Mouse (Mus musculus) adrenal gland, postnatal 36 days (tissue): Measurements from ENCODE around the gene Foxi2. TPM values are rescaled to one million over a fixed set of nuclear protein-coding genes. Genes with fewer than 3 reads are reported as not detected.
A peak's percentile ranks its signal among the peaks of the same experiment; 100 is the strongest.

Experiments
- DNase-seq, 2 experiments: peaks; one replicate each; pipeline ENCODE4 v3.0.0; 2021; ENCODE audit warnings: mixed read lengths in 1 of 2
- long read RNA-seq, 2 experiments: library from polyadenylated mRNA; stranded (forward); transcript quantifications; one replicate each; pipeline ENCODE4 v2.0.0; 2021; ENCODE audit warnings: borderline sequencing depth in 2 of 2
- total RNA-seq, 2 experiments: library from RNA; stranded (reverse); gene quantifications; 2 replicates each; pipeline ENCODE4 v1.2.3; 2021

Gene Foxi2
- not detected for total RNA-seq
- long read RNA-seq, experiment 1, result 0 reads
- long read RNA-seq, experiment 2, result 0 reads

DNA sequence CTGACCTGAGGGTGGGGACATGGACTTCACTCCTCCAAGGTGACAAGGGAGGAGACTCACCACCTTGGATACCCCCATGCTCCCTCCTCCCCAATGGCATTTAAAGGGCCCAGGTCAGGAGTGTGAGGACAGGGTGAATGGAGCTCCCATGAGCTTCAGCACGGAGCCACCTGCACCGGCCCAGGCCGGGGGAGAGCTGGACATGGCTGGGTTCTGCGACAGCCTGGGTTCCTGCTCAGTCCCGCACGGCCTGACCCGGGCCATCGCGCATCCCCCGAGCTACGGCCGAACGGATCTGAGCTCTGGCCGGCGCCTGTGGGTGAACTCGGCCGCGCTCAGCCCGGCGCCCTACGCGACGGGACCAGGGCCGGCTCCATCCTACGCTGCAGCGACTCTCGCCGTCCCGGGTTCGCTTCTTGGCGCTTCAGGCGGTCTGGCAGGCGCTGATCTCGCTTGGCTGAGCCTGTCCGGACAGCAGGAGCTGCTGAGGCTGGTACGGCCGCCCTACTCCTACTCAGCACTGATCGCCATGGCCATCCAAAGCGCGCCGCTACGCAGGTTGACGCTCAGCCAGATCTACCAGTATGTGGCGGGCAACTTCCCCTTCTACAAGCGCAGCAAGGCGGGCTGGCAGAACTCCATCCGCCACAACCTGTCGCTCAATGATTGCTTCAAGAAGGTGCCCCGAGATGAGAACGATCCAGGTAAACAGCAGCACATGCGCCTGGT, at the start of gene Foxi2:
Gene Foxi2, plus strand, starts transcription at position 72 of the 729 bp plus-strand sequence.
- peak; percentile 3 to 4 for DNase-seq

DNA sequence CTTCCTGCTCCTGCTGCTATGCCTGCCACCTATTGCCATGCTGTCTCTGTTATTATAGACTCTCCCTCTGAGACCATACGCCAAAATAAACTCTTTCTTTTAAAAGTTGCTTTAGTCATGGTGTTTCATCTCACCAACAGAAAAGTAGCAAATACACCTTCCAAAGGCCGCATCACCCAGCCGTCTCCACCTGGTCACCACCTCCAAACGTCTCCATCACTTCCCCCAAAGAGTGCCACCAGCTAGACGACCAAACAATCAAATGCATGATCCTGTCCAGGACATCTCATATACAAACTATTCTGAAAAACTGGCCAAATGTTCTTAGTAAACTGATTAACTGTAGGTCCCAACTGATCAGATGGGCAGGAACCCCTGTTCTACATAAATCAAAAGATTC, 45.5 kb upstream of the Foxi2 start:
- DNase-seq, result no peak

DNA sequence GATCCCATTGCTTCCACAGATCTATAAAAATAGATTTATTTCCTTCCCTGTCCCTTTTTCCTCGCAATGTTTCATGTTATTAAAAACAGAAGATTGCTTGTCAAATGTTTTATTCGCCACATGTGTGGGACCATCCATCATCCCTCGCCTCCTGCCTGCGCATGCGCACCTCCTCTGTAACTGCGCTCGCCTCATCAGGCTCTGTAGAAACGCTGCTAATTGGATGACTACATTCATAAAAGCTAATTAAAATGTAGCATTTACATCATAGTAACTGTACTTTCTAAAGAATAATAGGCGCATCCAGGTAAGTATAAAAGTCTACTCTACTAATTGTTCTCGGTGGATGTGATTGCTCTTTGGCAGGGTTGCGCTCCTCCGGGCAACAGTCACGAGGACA, 34.1 kb upstream of the Foxi2 start:
- DNase-seq, result no peak

DNA sequence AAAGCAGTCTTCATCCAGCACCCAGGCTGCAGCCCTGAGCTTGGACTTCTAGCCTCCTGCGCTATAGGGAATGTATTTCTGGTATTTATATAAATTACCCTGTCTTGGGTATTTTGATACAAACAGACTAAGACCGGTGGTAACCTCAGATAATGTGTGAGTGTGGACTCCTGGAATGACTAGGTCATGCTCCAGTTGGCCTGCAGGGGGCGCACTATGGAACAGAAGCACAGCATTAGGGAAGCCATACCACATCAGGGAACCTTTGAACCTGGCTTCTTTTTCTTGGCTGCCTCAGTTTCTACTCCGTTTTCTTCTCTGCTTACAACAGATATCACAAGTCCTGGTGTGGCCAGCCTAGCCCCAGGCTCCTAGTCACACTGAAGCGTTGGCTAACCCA, 33.2 kb upstream of the Foxi2 start:
- peak; percentile 5 to 12 for DNase-seq

DNA sequence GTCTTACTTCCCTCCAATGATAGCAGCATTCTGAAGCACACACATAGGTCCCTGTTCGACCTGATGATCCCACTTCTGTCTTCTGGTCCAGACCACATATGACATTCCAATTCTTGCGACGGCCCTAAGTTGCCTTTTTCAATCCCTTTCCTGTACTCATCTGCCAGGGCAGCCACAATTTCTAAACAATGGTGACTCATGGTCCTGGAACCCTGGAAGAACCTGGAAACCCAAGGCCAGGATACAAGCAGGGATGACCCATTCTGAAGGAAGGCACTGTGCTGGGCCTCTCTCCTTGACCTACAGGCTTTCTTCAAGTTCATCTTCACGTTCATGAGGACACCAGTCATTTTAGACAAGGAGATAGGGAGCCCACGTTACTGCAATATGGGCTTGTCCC, 31.8 kb upstream of the Foxi2 start:
- DNase-seq, result no peak

DNA sequence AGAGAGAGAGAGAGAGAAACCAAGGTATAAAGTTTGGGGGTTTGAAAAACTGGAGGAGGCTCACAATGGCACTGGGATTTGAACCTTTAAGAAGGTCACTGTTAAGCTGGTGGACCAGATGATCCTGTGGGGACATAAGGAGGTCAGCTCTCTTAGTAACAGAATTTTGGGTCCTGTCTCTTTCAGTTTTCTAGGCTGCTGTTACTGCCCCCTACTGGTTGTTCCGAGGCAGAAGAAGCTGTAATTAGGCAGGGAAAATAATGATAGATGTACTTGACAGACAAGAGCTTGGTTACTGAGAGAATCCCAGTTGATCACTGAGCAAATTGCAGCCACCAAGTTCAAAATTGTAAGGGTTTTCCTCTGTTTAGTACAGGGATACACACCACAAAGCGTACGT, 21.1 kb upstream of the Foxi2 start:
- peak; percentile 15 to 29 for DNase-seq

DNA sequence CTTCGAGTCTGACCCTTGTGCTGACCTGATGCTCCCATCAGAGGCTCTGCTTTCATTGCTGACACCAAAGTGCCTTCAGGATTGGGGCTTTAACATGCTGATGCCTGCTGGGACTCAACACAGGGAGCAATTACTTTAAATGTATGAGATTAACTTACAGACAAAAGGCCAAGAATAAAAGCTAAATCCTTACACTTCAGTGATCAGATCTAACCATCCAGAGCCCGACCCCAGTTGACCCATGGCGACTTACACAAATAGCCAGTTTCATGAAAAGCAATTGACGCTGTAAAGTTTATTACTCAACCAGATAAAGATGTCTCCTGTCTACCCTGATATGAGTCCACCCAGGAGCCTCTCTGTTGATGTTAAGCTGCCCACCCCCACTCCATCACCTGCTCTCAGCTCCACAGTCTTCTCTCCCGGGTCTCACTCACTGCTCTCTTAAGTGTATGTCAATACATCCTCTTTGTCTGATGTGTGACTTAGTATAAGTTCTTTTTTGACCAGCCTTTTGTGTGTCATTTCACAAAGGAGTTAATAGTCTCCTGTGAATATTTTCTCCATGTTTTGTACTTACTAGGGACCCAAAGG, 17.1 kb upstream of the Foxi2 start:
- DNase-seq, result no peak

DNA sequence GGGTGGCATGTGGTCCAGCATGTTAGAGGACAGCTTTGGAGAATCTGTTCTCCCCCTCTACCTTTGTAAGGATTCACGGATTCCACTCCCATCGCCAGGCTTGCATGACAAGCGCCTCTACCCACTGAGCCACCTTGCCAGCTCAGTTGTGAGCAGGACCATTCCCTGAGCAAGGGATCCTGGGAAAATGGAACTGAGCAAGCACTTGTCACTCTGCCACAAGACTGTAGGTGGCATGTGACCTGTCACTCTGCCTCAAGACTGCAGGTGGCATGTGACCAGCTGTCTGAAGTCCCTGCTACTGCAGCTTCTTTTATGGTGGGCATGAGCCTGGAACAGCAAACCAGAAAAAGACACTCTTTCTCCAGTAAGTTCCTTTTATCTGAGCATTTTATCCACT, 15.7 kb upstream of the Foxi2 start:
- DNase-seq, result no peak

DNA sequence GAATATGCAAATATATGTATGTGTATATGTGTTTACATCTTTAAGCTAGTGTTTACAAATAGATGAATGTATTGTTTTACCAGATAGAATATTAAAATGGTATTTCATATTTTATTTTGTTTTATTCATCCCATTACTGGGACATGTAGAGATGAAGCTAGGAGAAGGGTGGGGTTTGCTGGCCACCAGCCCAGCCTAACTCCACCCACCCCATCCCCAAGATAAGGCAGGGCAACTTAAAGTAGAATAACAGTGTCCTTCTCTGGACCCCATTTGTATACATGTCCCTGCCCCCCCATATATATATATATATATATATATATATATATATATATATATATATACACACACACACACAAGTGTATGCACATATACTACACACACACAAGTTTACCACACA, 14.9 kb upstream of the Foxi2 start:
- no peak for DNase-seq

DNA sequence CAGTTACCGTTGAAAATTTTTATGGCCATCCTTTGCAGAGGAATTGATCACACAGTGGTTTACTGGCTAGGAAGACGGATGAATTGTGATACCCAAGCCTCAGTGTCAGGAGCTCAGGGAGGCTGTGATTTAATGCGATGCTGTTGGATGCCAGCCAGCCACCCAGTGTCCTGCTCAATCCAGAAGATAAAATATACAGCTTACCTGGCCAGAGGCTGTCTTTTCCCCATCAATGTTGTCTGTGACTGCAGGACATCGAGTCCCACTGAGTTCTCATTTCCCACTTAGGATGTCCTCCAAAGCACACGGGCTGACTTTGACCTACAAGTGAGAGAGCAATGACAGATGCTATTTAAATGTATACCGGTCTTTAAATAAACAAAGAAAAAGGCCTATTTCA, 13.0 kb upstream of the Foxi2 start:
- no peak for DNase-seq

DNA sequence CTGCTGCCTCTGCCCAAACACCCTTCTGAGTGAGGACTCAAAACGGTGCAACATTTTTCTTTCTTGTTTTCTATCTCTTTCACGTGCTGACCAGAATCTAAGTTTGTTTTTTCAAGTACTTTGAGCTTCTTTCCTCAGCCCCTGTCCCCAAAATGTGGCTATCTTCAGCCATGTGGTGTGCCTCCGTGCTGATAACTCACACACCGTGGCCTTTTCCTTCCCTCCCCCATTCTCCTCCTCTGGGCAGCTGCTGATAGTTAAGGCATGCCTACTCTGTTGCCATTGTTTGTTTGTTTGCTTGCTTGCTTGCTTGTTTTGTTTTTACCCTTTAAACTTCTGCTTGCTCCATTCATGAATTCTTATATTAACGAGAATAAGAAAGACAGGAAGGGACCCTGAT, 12.2 kb upstream of the Foxi2 start:
- no peak for DNase-seq

DNA sequence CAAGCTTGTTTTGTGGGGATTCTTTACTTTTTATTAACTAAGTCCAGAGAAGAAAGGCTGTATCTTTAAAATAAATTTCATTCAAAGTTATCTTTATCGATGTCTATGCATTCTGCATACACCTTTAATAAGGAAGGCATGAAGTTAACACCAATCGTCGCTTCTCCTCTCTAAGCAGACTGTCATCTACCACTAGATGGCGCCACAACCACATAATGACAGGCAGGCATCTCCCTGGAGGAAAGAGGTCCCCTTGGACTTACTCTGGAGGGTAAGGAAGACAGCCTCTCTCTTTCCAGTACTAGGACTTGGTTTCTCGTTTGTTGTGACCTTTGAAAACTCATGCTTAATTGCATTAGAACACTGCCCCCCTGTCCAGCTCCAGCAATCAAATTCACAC, 6.7 kb upstream of the Foxi2 start:
- peak; percentile 74 to 78 for DNase-seq

DNA sequence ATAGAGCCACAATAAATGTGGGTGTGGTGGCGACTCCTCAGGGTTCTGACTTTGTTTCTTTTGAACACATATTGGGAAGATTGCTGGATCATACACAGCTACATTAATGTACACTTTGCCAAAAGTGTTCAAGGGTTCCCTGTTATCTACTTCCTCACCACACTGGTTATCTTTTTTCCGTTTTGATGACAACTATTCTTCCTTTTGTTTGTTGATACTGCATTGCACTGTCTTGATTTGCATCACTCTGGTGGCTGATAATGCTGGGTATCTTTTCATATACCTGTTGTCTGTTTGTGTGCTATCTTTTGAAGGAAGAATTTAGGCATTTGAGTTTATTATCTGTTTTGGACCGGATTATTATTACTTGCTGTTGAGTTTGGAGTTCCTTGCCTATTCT, 3.3 kb upstream of the Foxi2 start:
- no peak for DNase-seq

DNA sequence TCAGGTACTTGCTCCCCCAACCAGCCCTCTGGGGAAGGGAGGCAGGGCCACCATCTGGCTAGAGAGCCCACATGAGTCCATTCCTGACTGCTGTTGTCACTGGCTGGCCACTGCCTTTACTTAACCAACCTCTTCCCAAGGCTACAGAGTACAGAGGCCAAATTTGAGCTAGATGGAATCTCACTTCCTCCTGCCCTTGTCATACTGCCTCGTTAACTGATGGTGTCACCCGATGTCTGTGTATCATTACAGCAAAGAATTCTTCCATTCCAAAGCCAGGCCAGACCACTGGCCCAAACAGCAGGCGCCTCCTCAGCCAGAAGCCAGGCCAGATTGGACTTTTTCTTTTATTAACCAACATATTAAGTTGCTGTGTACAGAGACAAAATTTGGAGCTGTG, 1.6 kb upstream of the Foxi2 start:
- DNase-seq, result no peak

DNA sequence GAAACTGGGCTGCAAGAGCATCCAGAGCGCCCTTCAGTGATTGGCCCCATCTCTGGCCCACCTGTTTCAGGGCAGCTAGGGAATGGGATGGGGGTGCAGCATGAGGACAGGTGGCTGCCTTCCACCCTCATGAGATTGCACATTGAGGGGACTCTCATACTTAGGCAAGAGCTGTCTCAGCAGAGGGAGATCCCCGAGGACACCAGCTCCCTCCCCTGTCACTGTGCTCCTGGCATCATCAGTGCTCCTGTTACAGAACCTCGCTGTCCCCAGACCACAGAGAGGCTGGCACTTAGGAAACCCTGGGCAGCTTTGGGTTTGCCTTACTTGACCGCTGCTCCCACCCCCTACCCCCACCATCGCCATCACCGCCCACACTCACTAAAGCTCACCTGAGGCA, 2.2 kb downstream of the Foxi2 start:
- no peak for DNase-seq

DNA sequence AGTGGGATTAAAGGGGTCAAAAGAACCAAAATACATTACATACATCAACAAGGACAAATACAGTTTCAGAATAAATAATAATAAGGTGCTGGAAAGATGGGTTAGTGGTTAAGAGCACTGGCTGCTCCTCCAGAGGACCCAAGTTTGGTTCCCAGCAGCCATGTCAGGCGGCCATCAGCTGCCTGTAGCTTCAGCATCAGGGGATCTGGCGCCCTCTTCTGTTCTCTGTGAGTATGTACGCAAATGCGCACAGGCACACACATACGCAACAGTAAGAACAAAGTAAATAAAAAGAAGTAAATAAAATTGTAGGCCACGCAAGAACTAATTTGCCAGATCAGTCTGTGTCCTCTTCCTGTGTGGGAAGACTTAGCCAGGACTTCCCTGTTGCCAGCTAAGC, 18.7 kb downstream of the Foxi2 start:
- DNase-seq, result no peak

DNA sequence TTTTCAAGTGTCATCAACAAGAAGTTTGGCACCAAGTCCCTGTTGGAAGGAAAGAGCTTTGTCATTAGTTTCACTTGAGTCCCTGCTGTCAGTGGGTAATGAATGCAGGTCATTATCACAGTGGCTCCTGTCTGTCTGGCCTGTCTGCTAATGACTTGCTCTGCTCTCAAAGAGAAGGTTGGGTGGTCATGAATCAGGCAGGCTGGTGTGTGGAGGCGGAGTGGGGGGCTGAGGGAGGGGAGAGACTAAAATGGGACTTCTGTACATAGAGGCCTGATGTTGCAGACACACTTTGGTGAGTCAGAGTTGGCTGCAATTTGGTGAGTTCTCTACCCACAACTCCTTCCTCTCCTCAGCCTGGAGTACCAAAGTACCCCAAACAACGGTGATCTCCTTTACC, 20.8 kb downstream of the Foxi2 start:
- DNase-seq, result no peak

DNA sequence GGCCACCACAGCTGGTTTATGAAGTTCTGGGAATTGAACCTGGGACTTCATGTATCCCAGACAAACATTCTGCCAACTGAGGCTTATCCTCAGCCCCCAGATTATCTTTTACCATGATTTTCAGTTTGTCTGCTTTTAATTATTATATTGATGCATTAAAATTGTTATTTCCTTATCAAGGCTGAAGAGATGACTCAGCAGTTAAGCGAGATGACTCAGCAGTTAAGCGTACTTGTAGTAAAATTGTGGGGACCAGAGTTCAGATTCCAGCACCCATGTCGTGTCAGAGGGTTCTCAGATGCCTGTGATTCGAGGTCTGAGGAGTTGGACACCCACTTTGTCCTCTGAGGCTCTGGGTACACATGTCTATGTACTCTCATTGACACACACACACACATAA, 33.8 kb downstream of the Foxi2 start:
- DNase-seq, result no peak

DNA sequence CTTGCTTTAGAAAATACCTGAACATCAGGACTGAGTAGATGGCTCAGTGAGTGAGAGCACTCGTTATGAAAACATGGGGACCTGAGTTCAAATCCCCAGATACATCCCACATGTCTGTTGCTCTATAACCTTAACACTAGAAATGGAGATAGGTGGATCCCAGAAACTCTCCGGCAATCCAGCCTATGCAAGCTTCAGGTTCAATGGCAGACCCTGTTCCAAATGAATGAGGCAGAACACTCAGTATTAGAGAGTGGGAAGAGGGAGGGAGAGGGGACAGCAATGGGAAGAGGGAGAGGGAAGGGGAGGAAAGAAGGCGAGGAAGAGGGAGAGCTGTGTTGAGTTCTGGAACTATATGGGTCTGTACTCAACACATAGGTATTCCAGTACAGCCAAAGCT, 41.2 kb downstream of the Foxi2 start:
- DNase-seq, result no peak

DNA sequence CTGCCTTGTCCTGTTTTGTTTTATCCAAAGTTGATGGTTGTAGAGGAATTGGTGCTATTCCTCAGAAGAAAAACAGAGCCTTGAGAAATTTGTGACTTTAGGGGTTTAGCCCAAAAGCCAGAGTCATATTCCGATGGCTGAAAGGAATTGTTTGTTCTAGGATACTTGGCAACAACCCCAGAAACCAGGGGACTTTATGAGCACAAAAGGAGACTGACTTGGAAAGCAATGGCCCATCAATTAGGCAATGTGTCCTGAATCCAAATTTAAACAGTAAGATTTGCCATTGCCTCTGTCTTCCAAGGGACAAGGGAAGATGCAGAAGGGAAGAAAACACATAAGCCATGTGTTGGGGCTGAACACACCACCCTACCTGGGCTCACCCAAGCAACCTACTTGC, 42.3 kb downstream of the Foxi2 start:
- no peak for DNase-seq

DNA sequence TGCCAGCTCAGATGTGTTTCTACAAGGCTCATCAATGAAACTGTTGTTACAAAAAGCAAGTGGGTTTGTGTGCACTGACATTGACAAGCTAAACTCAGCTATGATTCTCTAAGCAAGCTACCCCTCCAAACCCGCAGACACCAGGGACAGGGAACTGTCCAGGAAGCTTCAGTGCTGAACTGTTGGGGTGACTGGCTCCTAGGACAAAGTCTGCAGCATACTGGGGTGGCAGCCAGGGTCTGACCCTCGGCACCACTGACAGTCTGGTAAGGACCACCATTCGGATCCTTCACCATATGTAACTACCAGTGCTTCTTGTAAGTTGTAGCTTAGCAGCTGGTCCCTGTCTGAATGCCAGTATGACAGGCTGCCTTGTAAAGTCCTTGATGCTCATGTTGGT, 43.6 kb downstream of the Foxi2 start:
- peak in 1 of 2 experiments; percentile 8 for DNase-seq
